Mouse (Mus musculus) liver, postnatal 0 days (tissue): Measurements from ENCODE around the gene Ybx2. TPM values are rescaled to one million over a fixed set of nuclear protein-coding genes. Genes with fewer than 3 reads are reported as not detected.
"Not testable (repeated sequence)": the region's sequence is repeated elsewhere in the genome, so short reads cannot be mapped to it uniquely, and the experiment has no call there.

Experiments
- ATAC-seq: fragments of 200-750 bp; cut with Nextera tagmentation; 2 replicates; pipeline ENCODE4 v1.8.0; 2017; ENCODE audit warnings: mild to moderate bottlenecking, moderate library complexity
- DNase-seq: peaks from one replicate; pipeline ENCODE4 v3.0.0-alpha.2; 2016
- H3K27ac ChIP-seq: fragments of 300-500 bp; sonication (generic); 2 replicates; pipeline ENCODE4 v1.5.1; 2014; ENCODE audit warnings: antibody characterized with exemption, moderate library complexity, mild to moderate bottlenecking, low read depth
- H3K27me3 ChIP-seq: fragments of 300-500 bp; sonication (generic); 2 replicates; pipeline ENCODE4 v1.6.1; 2014; ENCODE audit warnings: low read length, control low read depth, mixed read lengths; ENCODE audit not compliant: insufficient read depth
- H3K36me3 ChIP-seq: fragments of 300-500 bp; sonication (generic); replicated peaks from 2 replicates; pipeline ENCODE4 v1.6.1; 2014; ENCODE audit warnings: mild to moderate bottlenecking, control low read depth, low read length, moderate library complexity, mixed read lengths; ENCODE audit not compliant: insufficient read depth
- H3K4me1 ChIP-seq: fragments of 300-500 bp; sonication (generic); 2 replicates; pipeline ENCODE4 v1.6.1; 2014; ENCODE audit warnings: antibody characterized with exemption, mild to moderate bottlenecking, control low read depth; ENCODE audit not compliant: insufficient read depth
- H3K4me2 ChIP-seq: fragments of 300-500 bp; sonication (generic); 2 replicates; pipeline ENCODE4 v1.6.1; 2014; ENCODE audit warnings: low read depth, mild to moderate bottlenecking, low read length, moderate library complexity, mixed read lengths
- H3K4me3 ChIP-seq: fragments of 300-500 bp; sonication (generic); 2 replicates; pipeline ENCODE4 v1.5.1; 2014; ENCODE audit warnings: low read depth, low read length
- H3K9ac ChIP-seq: fragments of 300-500 bp; sonication (generic); replicated peaks from 2 replicates; pipeline ENCODE4 v1.6.1; 2014; ENCODE audit warnings: mild to moderate bottlenecking, moderate library complexity
- H3K9me3 ChIP-seq: fragments of 300-500 bp; sonication (generic); 2 replicates; pipeline ENCODE4 v1.6.1; 2016; ENCODE audit warnings: mild to moderate bottlenecking, control low read depth, low read length, mixed read lengths
- CTCF ChIP-seq: sonication (generic); IDR thresholded peaks from 2 replicates; pipeline ENCODE4 v1.5.1; 2016; ENCODE audit warnings: antibody characterized with exemption, low read depth
- EP300 ChIP-seq: IDR thresholded peaks from 2 replicates; pipeline ENCODE4 v1.6.1; 2016; ENCODE audit warnings: antibody characterized with exemption, low read depth, mild to moderate bottlenecking
- WGBS: fragments of 180-500 bp; shearing (Covaris S2); extraction: QIAGEN DNeasy Blood & Tissue Kit; methylation state at CpG from one replicate; pipeline ENCODE4 v1.1.7; 2014; ENCODE audit not compliant: insufficient replicate concordance; 5-methylcytosine and 5-hydroxymethylcytosine counted together
- polyA plus RNA-seq: library from polyadenylated mRNA; unstranded; fragments of >200 nt; fragmentation: Nextera tagmentation; extraction: Ambion mirVana; gene quantifications from 2 replicates; pipeline ENCODE4 v1.2.1, GENCODE M21; 2015

The Ybx2 gene
- polyA plus RNA-seq, 1 experiment from 2014 or later: not detected

- Histone ChIP-seq H3K4me3 (peak within 1 kb of the TSS; percentile 73), H3K9ac (peak within 1 kb of the TSS; percentile 78), H3K4me1 (peaks cover 21% of the 10 kb centered on the region), H3K9me3 (no peaks in the 10 kb centered on the region), H3K36me3 (peaks cover 10% of the 10 kb centered on the region), H3K27ac (peak within 1 kb of the TSS; percentile 85), H3K27me3 (peaks cover 30% of the 10 kb centered on the region; the same call in 1 of the 2 replicates), H3K4me2 (peak within 1 kb of the TSS; percentile 93)
- no peak for TF ChIP-seq CTCF
- TF ChIP-seq EP300: no peak
- 1% methylated on average over 34 of the region's 34 CpGs for WGBS
- DNase-seq (peak; percentile 97), ATAC-seq (peak; percentile 91)
Measured at GRCm38 (mm10) chr11:69948066-69948762, 12.6 kb downstream of the Ybx2 start, which contains the start of gene Slc2a4. Gene Slc2a4 (minus strand): TSS chr11:69948188.

- Histone ChIP-seq H3K9ac (peak overlapping the region; percentile 78), H3K4me3 (peak overlapping the region; percentile 73), H3K9me3 (no peaks in the 10 kb centered on the region), H3K36me3 (peaks cover 9% of the 10 kb centered on the region), H3K27ac (peak overlapping the region; percentile 68), H3K27me3 (peaks cover 29% of the 10 kb centered on the region; the same call in 1 of the 2 replicates), H3K4me1 (peaks cover 23% of the 10 kb centered on the region), H3K4me2 (peak overlapping the region; percentile 93)
- DNase-seq (peak; percentile 92), ATAC-seq (peak; percentile 59)
- WGBS: 1% methylated on average over 14 of the region's 14 CpGs
- peak; percentile 98 for TF ChIP-seq CTCF
- TF ChIP-seq EP300: no peak
Measured at GRCm38 (mm10) chr11:69948763-69949150, 13.2 kb downstream of the Ybx2 start.

GRCm38 (mm10) chr11:69950807-69951459, 15.3 kb downstream of the Ybx2 start:
- 46% methylated on average over 4 of the region's 4 CpGs for WGBS
- Histone ChIP-seq H3K36me3 (no peaks in the 10 kb centered on the region), H3K4me3 (no peak overlapping the region), H3K9ac (no peak overlapping the region), H3K4me1 (peaks cover 18% of the 10 kb centered on the region), H3K9me3 (no peaks in the 10 kb centered on the region), H3K4me2 (no peak overlapping the region), H3K27ac (no peak overlapping the region), H3K27me3 (peaks cover 26% of the 10 kb centered on the region; the same call in 1 of the 2 replicates)
- ATAC-seq (no peak), DNase-seq (no peak)
- TF ChIP-seq CTCF (peak; percentile 56), EP300 (no peak)

- Histone ChIP-seq H3K9me3 (no peaks in the 10 kb centered on the region), H3K4me2 (no peak overlapping the region), H3K36me3 (no peaks in the 10 kb centered on the region), H3K27me3 (peaks cover 22% of the 10 kb centered on the region; the same call in 1 of the 2 replicates), H3K4me3 (no peak overlapping the region), H3K9ac (no peak overlapping the region), H3K4me1 (peaks cover 15% of the 10 kb centered on the region), H3K27ac (no peak overlapping the region)
- no peak for ATAC-seq
- DNase-seq: no peak
- TF ChIP-seq EP300 (no peak), CTCF (peak; percentile 51)
- 35% methylated on average over 1 of the region's 1 CpGs for WGBS
Measured at GRCm38 (mm10) chr11:69952274-69952673, 16.7 kb downstream of the Ybx2 start.

GRCm38 (mm10) chr11:69953267-69953915, 17.8 kb downstream of the Ybx2 start:
- no peak for TF ChIP-seq EP300
- no peak for TF ChIP-seq CTCF
- Histone ChIP-seq H3K9ac (no peak overlapping the region), H3K4me1 (peaks cover 7% of the 10 kb centered on the region), H3K36me3 (no peaks in the 10 kb centered on the region), H3K4me2 (no peak overlapping the region), H3K9me3 (no peaks in the 10 kb centered on the region), H3K27ac (no peak overlapping the region), H3K27me3 (peaks cover 15% of the 10 kb centered on the region), H3K4me3 (no peak overlapping the region)
- WGBS: 38% methylated on average over 11 of the region's 11 CpGs
- DNase-seq (no peak), ATAC-seq (no peak)

GRCm38 (mm10) chr11:69955618-69956017, 20.0 kb downstream of the Ybx2 start:
- not testable (repeated sequence) for H3K27ac ChIP-seq, ATAC-seq, DNase-seq, H3K9me3 ChIP-seq, H3K4me2 ChIP-seq, H3K36me3 ChIP-seq, H3K4me1 ChIP-seq, H3K4me3 ChIP-seq, H3K9ac ChIP-seq
- peaks cover 12% of the 10 kb centered on the region; the same call in 1 of the 2 replicates for H3K27me3 ChIP-seq
- WGBS: 66% methylated on average over 4 of the region's 4 CpGs
